Mouse (Mus musculus) kidney, embryonic 15.5 days (tissue): ENCODE measurements around the gene Rrp36. TPM values are rescaled to one million over a fixed set of nuclear protein-coding genes. Genes with fewer than 3 reads are reported as not detected.

Experiments
- ATAC-seq: fragments of 200-750 bp; cut with Nextera tagmentation; replicated peaks from 2 replicates; pipeline ENCODE4 v1.8.0; 2017; ENCODE audit warnings: moderate TSS enrichment; ENCODE audit not compliant: low FRiP score
- H3K27ac ChIP-seq: fragments of 300-500 bp; sonication (generic); 2 replicates; pipeline ENCODE4 v1.5.1; 2015; ENCODE audit warnings: mild to moderate bottlenecking, inconsistent platforms
- H3K27me3 ChIP-seq: fragments of 300-500 bp; sonication (generic); 2 replicates; pipeline ENCODE4 v1.6.1; 2015; ENCODE audit warnings: inconsistent platforms
- H3K36me3 ChIP-seq: fragments of 300-500 bp; sonication (generic); 2 replicates; pipeline ENCODE4 v1.6.1; 2015; ENCODE audit warnings: inconsistent platforms
- H3K4me1 ChIP-seq: fragments of 300-500 bp; sonication (generic); 2 replicates; pipeline ENCODE4 v1.6.1; 2015; ENCODE audit warnings: inconsistent platforms
- H3K4me2 ChIP-seq: fragments of 300-500 bp; sonication (generic); 2 replicates; pipeline ENCODE4 v1.6.1; 2015; ENCODE audit warnings: moderate library complexity, mild to moderate bottlenecking, inconsistent platforms
- H3K4me3 ChIP-seq: fragments of 300-500 bp; sonication (generic); replicated peaks from 2 replicates; pipeline ENCODE4 v1.5.1; 2015; ENCODE audit warnings: mild to moderate bottlenecking, inconsistent platforms
- H3K9ac ChIP-seq: fragments of 300-500 bp; sonication (generic); 2 replicates; pipeline ENCODE4 v1.6.1; 2015; ENCODE audit warnings: mild to moderate bottlenecking, inconsistent platforms
- H3K9me3 ChIP-seq: fragments of 300-500 bp; sonication (generic); replicated peaks from 2 replicates; pipeline ENCODE4 v1.6.1; 2016; ENCODE audit warnings: inconsistent platforms
- WGBS: fragments of 180-500 bp; shearing (Covaris S2); methylation state at CpG from one replicate; pipeline ENCODE4 v1.1.7; 2015; ENCODE audit warnings: mixed read lengths; 5-methylcytosine and 5-hydroxymethylcytosine counted together
- polyA plus RNA-seq: library from polyadenylated mRNA; unstranded; fragments of >200 nt; fragmentation: Nextera tagmentation; extraction: Ambion mirVana; gene quantifications from 2 replicates; pipeline ENCODE4 v1.2.1, GENCODE M21; 2015

Rrp36 gene
- polyA plus RNA-seq, 1 experiment from 2014 or later, result 65.4 TPM

- peak within 1 kb of the TSS; percentile 89 for H3K4me2 ChIP-seq
- H3K27me3 ChIP-seq, result no peaks in the 10 kb centered on the region
- H3K4me3 ChIP-seq, result peak within 1 kb of the TSS; percentile 95
- peaks cover 36% of the 10 kb centered on the region for H3K4me1 ChIP-seq
- peak within 1 kb of the TSS; percentile 97 for H3K27ac ChIP-seq
- ATAC-seq, result peak; percentile 97
- peaks cover 57% of the 10 kb centered on the region for H3K36me3 ChIP-seq
- under 1% methylated on average over 49 of the region's 49 CpGs for WGBS
- H3K9me3 ChIP-seq, result no peaks in the 10 kb centered on the region
- peak within 1 kb of the TSS; percentile 86 for H3K9ac ChIP-seq
Measured at GRCm38 (mm10) chr17:46680760-46681373, 6.7 kb upstream of the Rrp36 start, which contains the start of gene Klhdc3. TSS of gene Klhdc3 (minus strand) at chr17:46680914.

- Histone ChIP-seq H3K36me3 (peaks cover 57% of the 10 kb centered on the region), H3K4me1 (peaks cover 38% of the 10 kb centered on the region), H3K9ac (peak overlapping the region; percentile 86), H3K27ac (peak overlapping the region; percentile 97), H3K27me3 (no peaks in the 10 kb centered on the region), H3K9me3 (no peaks in the 10 kb centered on the region), H3K4me2 (peak overlapping the region; percentile 89), H3K4me3 (peak overlapping the region; percentile 95)
- peak; percentile 12 for ATAC-seq
- WGBS, result under 1% methylated on average over 34 of the region's 34 CpGs
Measured at GRCm38 (mm10) chr17:46679843-46680759, 5.9 kb upstream of the Rrp36 start.

- no peaks in the 10 kb centered on the region for H3K27me3 ChIP-seq
- peaks cover 47% of the 10 kb centered on the region for H3K4me1 ChIP-seq
- H3K4me2 ChIP-seq, result peak overlapping the region; percentile 89
- WGBS, result 30% methylated on average over 9 of the region's 9 CpGs
- peak overlapping the region; percentile 97 for H3K27ac ChIP-seq
- H3K4me3 ChIP-seq, result peak overlapping the region; percentile 95
- H3K9me3 ChIP-seq, result no peaks in the 10 kb centered on the region
- ATAC-seq, result no peak
- H3K9ac ChIP-seq, result peak overlapping the region; percentile 86
- peaks cover 52% of the 10 kb centered on the region for H3K36me3 ChIP-seq
Measured at GRCm38 (mm10) chr17:46678911-46679310, 4.8 kb upstream of the Rrp36 start.

- peaks cover 47% of the 10 kb centered on the region for H3K36me3 ChIP-seq
- H3K27me3 ChIP-seq, result no peaks in the 10 kb centered on the region
- peak within 1 kb of the TSS; percentile 95 for H3K4me3 ChIP-seq
- H3K4me1 ChIP-seq, result peaks cover 48% of the 10 kb centered on the region
- peak within 1 kb of the TSS; percentile 97 for H3K27ac ChIP-seq
- H3K9ac ChIP-seq, result peak within 1 kb of the TSS; percentile 86
- 68% methylated on average over 8 of the region's 9 CpGs for WGBS
- ATAC-seq, result no peak
- peak within 1 kb of the TSS; percentile 89 for H3K4me2 ChIP-seq
- no peaks in the 10 kb centered on the region for H3K9me3 ChIP-seq
Measured at GRCm38 (mm10) chr17:46678416-46678815, 4.3 kb upstream of the Rrp36 start, which contains the start of gene Mea1. TSS of gene Mea1 (plus strand) at chr17:46678793.

- peak overlapping the region; percentile 61 for H3K4me2 ChIP-seq
- peaks cover 45% of the 10 kb centered on the region for H3K4me1 ChIP-seq
- H3K27me3 ChIP-seq, result no peaks in the 10 kb centered on the region
- 20% methylated on average over 15 of the region's 15 CpGs for WGBS
- H3K9me3 ChIP-seq, result no peaks in the 10 kb centered on the region
- H3K36me3 ChIP-seq, result peaks cover 65% of the 10 kb centered on the region
- H3K9ac ChIP-seq, result peak overlapping the region; percentile 76
- peak overlapping the region; percentile 93 for H3K27ac ChIP-seq
- peak; percentile 60 for ATAC-seq
- H3K4me3 ChIP-seq, result peak overlapping the region; percentile 85
Measured at GRCm38 (mm10) chr17:46674530-46675283, 555 bp upstream of the Rrp36 start.

- H3K27ac ChIP-seq, result no peak overlapping the region
- 96% methylated on average over 10 of the region's 10 CpGs for WGBS
- H3K9ac ChIP-seq, result no peak overlapping the region
- no peaks in the 10 kb centered on the region for H3K27me3 ChIP-seq
- H3K4me3 ChIP-seq, result no peak overlapping the region
- H3K4me2 ChIP-seq, result no peak overlapping the region
- ATAC-seq, result no peak
- peaks cover 19% of the 10 kb centered on the region for H3K4me1 ChIP-seq
- peaks cover 76% of the 10 kb centered on the region for H3K36me3 ChIP-seq
- H3K9me3 ChIP-seq, result no peaks in the 10 kb centered on the region
Measured at GRCm38 (mm10) chr17:46669911-46670310, 4.2 kb downstream of the Rrp36 start.

GRCm38 (mm10) chr17:46667712-46668111 lies 6.4 kb downstream of the Rrp36 start:
- H3K27ac ChIP-seq, result no peak overlapping the region
- no peak for ATAC-seq
- WGBS, result 88% methylated on average over 16 of the region's 16 CpGs
- peaks cover 93% of the 10 kb centered on the region for H3K36me3 ChIP-seq
- H3K27me3 ChIP-seq, result no peaks in the 10 kb centered on the region
- H3K4me1 ChIP-seq, result peaks cover 3% of the 10 kb centered on the region; the same call in 1 of the 2 replicates
- H3K4me2 ChIP-seq, result no peak overlapping the region
- no peak overlapping the region for H3K9ac ChIP-seq
- no peak overlapping the region for H3K4me3 ChIP-seq
- no peaks in the 10 kb centered on the region for H3K9me3 ChIP-seq

- ATAC-seq, result no peak
- Histone ChIP-seq H3K4me2 (no peak overlapping the region), H3K36me3 (peaks cover 98% of the 10 kb centered on the region), H3K9me3 (no peaks in the 10 kb centered on the region), H3K4me3 (no peak overlapping the region), H3K27ac (no peak overlapping the region), H3K4me1 (no peaks in the 10 kb centered on the region), H3K9ac (no peak overlapping the region), H3K27me3 (no peaks in the 10 kb centered on the region)
- 74% methylated on average over 5 of the region's 5 CpGs for WGBS
Measured at GRCm38 (mm10) chr17:46662730-46663129, 11.4 kb downstream of the Rrp36 start.

- peaks cover 99% of the 10 kb centered on the region for H3K36me3 ChIP-seq
- 80% methylated on average over 12 of the region's 12 CpGs for WGBS
Measured at GRCm38 (mm10) chr17:46661981-46662380, 12.2 kb downstream of the Rrp36 start.

GRCm38 (mm10) chr17:46661351-46661750 lies 12.8 kb downstream of the Rrp36 start:
- WGBS, result 95% methylated on average over 9 of the region's 9 CpGs
- peaks cover 6% of the 10 kb centered on the region for H3K4me1 ChIP-seq
- no peak for ATAC-seq

More at GRCm38 (mm10) chr17:46661981-46662380, 12.2 kb downstream of the Rrp36 start:
- Histone ChIP-seq H3K9me3 (no peaks in the 10 kb centered on the region), H3K9ac (no peak overlapping the region), H3K4me1 (peaks cover under 1% of the 10 kb centered on the region; the same call in 1 of the 2 replicates), H3K27me3 (no peaks in the 10 kb centered on the region), H3K4me2 (no peak overlapping the region), H3K4me3 (no peak overlapping the region), H3K27ac (no peak overlapping the region)
- no peak for ATAC-seq

GRCm38 (mm10) chr17:46656054-46656453 lies 18.1 kb downstream of the Rrp36 start:
- no peak overlapping the region for H3K4me3 ChIP-seq
- no peak overlapping the region for H3K9ac ChIP-seq
- H3K27me3 ChIP-seq, result no peaks in the 10 kb centered on the region
- H3K4me1 ChIP-seq, result peaks cover 41% of the 10 kb centered on the region
- H3K9me3 ChIP-seq, result no peaks in the 10 kb centered on the region
- 60% methylated on average over 6 of the region's 6 CpGs for WGBS
- no peak for ATAC-seq
- peak overlapping the region; percentile 60 for H3K27ac ChIP-seq
- H3K36me3 ChIP-seq, result peaks cover 84% of the 10 kb centered on the region
- no peak overlapping the region for H3K4me2 ChIP-seq

More at GRCm38 (mm10) chr17:46661351-46661750, 12.8 kb downstream of the Rrp36 start:
- Histone ChIP-seq H3K9ac (no peak overlapping the region), H3K27ac (no peak overlapping the region), H3K9me3 (no peaks in the 10 kb centered on the region), H3K36me3 (peaks cover 99% of the 10 kb centered on the region), H3K4me3 (no peak overlapping the region), H3K4me2 (no peak overlapping the region), H3K27me3 (no peaks in the 10 kb centered on the region)
